Mouse (Mus musculus): ENCODE measurements around the gene Sept14.
"Not testable (repeated sequence)": the region's sequence is repeated elsewhere in the genome, so short reads cannot be mapped to it uniquely, and the experiment has no call there.

Sept14 gene

DNA sequence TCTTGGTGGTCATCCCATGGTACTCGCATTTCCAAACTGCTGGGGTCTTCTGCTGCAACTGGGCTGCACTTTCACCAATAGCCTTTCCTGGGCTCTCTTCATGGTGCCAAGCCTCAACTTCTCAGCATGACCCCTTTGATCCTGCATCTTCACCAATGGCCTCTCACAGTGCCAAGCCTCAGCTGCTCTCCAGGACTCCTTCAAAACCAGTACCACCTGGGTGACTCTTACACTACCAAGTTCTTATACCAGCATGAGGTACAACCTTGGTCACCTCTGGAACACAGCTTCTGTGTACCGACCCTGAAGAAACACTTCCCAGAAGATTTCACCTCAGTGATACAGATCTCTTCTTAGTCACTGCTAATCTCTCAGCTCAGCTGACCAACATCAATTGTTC lies at the start of gene Sept14:
Sept14 (minus strand) TSS at position 101 of the 400 bp plus-strand sequence.
- DNase-seq = no peak

DNA sequence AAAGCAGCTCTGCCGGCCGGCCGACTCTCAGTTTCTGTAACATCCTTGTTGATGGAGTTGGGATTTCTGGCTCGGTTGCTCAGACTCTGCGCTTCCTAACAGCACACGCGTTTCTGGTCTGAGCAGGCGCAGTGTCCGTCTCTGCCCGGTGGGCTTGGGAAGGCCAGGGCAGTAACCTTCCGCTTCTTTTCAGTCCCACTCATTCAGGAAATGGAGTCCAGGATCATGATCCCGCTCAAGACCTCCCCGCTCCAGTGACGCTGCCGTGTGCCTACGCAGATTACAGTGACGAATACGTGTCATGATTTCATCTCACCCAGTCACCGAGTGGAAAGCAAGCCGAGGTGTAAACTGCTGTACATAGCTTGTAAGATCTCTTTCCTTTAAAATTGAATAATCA lies 48.6 kb upstream of the Sept14 start:
- no peak for DNase-seq

DNA sequence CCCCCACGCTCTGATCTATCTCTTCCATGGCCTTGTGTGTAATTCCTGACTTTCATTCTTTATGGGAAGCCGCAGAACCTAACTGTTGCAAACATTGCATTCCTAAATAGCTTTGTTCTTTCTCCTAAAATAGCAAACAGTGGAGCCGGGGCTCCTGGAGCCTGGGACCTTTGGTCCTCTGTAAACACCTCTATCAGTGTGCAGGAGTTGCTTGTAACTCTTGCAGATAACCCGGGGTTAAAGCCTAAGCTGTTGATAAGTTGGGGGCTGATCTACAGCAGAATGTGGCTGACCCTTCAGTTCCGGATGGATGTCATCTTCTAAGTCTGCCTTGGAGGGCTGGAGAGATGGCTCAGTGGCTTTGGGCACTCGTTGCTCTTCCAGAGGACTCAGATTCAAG lies 35.7 kb upstream of the Sept14 start:
- DNase-seq = no peak

DNA sequence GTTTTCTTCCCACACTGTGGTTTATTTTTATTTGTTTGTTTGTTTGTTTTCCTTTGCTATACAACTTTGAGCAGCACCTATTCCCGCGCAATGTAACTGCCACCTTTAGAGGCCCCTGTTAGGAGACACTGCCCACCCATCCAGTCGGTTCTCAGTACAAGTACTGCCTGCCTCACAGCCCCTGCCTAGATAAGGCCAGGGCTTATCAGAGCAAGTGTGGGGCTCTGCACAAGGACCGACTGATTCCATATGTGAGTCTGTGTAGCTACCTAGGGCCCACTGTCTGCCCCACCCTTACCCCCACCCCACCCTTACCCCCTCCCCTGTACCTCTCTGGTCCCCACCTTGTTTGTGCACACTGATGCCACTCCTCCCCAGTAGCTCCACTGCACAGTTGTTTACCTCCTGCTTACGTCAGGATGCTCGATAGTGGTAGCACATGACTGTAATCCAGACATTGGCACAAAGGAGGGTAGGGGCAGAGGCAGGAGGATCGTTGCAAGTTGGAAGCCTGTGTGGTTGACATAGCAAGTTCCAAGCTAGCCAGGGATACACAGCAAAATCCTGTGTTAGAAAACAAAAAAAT lies 34.7 kb upstream of the Sept14 start:
- DNase-seq = no peak

DNA sequence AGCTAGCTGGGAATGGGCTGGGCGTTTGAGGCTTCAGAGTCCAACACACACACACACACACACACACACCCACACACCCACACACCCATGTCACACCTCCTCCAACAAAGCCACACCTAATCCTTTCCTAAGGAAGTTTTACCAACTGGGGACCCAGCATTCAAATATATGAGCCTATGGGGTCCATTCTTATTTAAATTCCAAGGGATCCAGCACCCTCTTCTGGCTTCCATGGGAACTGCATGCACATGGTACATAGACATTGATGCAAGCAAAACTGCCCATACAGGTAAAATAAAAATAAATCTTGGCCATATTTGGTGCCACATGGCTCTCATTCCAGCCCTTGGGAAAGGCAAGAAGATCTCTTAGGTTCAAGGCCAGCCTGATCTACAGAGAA lies 32.7 kb upstream of the Sept14 start:
- peak; percentile 38 to 76 for DNase-seq

DNA sequence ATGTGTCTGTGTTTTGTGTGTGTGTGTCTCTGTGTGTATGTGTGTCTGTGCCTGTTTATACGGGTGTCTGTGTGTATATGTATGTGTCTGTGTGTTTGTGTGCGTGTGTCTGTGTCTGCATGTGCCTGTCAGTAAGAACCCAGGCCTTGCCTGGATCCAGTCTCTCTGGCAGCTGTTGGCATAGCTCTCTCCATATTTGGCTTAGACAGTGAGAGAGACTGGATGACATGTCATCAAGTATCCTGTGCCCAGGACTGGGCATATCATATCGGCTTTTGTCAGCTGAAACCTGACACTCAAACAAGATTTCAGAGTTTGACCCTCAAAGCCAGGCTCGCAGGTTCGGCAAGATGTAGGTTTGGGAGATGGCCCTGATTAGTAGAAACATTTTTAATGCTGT lies 22.7 kb upstream of the Sept14 start:
- DNase-seq = no peak

DNA sequence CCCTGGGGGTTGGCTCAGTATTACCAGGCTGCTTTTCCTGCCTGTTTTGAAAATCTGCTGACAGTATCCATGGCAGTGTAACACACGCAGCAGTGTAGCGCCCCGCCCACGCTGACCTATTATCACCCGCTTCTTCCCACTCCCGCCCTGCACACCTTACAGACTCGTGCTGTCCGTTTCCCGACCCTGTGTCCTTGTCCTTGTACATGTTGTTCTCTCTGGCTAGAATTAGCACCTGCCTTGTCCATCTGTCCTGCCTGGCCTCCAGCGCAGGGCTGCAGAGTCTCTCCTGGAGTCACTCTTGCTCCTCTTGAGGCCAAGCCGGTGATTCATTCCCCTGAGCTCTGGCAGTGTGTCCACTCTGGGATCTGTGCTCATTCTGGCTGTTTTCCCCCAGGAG lies 22.0 kb upstream of the Sept14 start:
- peak; percentile 63 to 66 for DNase-seq

DNA sequence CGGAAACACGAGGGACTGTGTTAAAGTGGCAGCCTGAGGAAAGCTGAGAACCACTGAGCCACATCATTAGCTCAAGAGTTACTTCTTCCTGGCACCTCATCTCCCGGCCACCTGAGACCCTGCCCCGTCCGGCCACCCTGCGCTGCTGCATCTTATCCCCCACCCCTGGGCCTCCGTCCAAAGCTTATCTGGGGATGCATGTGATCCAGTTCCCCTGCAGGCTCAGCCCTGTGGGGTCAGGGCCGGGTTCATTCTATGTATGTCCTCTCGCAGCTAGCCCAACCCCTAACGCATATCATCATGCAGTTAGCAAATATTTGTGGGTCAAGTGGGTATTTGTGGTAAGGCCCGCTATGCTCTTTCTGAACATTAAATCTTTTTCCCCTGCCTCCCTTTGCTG lies 21.0 kb upstream of the Sept14 start:
- no peak for DNase-seq

DNA sequence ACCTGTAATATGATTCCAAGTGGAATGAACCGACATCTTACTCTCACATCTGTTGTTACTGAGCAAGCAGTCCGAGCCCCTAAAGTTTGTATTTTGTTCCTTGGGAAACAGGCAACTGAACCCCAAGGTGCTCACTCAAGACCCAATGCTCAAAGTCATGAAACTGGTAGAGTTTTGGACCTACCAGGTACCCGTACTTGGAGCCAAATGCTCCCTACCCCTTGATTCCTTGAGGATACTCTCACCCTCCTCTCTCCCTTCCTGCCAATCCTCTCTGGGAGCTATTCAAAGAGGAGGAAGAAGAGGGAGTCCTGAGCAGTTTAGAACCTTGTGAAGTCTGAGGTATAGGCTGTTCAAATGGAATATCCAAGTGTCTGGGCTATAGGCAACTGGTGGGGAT lies 18.5 kb upstream of the Sept14 start:
- peak in 1 of 2 experiments; percentile 22 for DNase-seq

DNA sequence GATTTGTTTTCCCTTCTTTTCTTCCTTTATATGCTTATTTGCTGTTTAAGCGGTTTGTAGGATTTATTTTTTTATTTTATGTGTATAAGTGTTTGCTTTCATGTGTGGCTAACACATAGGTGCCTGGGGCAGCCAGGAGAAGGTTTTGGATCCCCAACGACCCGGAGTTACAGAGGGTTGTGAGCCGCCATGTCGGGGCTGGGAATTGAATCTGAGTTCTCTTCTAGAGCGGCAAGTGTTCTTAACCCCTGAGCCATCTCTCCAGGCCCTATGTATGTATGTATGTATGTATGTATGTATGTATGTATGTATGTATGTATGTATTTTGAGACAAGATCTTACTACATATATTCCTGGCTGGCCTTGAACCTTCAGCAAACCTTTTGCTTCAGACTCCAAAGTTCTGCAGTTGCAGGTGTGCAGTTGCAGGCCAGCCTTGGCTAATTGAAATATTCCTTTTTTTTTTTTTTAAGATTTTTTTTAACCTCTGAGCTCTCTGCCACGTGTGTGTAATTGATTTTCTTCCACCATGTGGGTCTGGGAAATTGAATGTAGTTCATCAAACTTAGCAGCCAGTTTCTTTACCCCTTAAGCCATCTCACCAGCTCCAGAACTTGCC lies 17.6 kb upstream of the Sept14 start:
- peak in 1 of 2 experiments; percentile 40 for DNase-seq

DNA sequence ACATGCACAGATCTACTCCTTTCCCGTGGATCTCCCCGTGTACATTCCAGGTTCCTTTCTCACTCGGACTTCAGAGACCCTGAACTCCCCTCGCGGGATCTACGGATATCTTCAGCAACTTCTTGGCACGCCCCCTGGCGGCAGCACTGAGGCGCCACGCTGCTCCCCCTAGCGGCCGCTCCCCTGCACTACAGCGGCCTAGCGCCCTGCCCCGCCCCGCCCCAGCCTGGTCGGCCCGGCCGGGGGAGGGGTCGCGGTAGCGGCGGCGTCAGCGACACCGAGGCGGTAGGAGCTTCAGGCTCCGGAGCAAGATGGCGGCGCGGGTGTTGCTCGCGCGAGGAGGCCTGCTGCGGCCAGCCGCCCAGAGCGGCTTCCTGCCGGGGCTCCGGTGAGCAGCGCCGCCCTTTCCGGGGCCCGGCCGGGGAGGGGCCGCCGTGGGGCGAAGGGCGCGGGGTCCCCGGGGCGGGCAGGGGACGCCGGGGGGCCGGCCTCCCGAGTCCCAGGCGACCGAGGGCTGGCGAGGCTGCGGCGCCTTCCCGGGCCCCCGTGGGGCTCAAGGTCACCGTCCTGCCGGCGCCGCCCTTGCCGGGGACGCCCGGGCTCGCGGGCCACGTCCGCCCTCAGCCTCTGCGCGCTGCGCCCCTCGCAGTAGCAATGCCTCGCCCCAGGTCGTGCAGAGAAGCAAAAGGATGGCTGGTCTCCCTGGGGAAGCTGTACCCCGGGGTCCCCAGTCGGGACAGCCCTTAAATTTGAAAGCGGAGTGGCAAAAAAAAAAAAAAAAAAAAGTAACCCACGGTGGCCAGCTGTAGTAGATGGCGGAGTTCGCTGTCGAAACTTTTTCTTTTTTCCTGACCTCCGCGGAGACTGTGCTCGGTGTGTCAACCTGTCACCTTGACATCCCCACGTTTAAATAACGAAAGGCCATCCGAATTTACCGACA lies 16.8 kb upstream of the Sept14 start, which contains the start of gene Nipsnap2:
Nipsnap2 (plus strand) TSS at position 230 of the 940 bp plus-strand sequence.
- DNase-seq = peak; percentile 91 to 95

DNA sequence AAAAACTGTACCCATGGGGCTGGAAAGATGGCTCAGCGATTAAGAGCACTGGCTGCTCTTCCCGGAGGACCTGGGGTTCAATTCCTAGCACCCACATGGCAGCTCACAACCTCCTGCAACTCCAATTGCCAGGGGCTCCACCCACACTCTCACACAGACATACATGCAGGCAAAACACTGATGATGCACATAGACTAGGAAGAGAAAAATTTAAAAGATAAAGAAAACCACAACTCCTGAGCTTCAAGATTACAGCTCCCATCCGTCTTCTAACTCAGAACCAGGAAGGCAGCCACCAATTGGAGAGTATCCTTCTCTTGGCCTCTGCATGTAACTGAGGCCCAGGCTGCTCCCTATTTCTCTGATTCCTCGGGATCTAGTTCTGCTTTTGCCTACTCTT lies 16.0 kb upstream of the Sept14 start:
- no peak for DNase-seq

DNA sequence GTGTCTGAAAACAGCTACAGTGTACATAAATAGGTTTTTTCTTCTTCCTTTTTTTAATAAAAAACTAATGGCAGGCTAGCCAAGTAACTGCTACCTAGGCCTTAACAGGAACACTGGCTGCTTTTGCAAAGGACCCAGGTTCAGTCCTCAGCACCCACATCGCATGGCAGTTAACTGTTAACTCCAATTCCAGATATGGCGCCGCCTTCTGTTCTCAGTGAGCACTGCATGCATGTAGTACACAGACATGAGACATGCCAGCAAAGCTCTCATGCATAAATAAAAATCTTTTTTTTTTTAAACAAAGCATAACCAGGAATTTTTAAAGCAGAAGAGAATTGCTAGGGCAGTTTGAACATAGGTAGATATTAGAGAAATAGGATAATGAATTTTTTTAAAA lies 11.9 kb upstream of the Sept14 start:
- DNase-seq = peak in 1 of 2 experiments; percentile 27

DNA sequence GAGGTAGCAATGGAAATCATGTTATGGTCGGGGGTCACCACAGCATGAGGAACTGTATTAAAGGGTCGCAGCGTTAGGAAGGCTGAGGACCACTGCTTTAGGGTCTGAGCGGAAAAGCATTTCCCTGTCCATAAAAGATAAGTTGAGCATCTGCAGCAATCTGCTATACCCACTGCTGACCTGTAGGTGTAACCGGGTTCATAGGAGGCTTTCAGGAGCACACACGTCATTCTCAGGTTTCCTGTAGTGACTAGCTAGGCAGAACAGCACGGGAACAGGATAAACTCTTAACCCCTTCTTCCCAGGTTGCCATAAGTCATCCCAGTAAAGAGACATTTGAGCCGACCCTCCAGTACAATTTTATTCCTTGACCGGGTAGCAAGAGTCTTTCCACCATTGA lies 8.7 kb upstream of the Sept14 start:
- no peak for DNase-seq

DNA sequence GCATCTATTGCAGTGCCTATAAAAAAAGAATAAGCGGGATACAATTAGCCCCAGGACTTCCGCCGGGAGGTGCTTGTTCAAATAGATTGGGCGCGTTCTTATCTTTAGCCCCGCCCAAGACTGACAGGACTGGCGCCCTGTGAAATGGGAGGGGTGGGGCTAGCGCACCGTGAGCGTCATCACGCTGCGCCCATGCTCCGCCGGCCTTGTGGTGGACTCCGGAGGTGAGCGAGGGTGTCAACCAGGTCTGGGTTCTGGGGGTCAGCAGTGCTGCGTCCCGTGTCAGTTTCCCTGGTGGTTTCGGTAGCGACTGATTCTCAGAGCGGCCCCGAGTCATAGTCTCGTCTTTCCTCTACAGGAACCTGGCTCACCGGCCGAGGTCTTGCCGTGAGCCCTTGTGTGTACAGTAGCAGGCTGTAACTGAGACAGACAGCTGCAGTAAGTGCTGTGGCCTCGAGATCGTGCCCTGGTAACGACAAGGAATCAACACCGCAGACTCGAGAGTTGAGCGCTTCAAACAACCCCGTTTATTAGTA lies 7.1 kb upstream of the Sept14 start, which contains the start of gene Mrps17:
Mrps17 (plus strand) TSS at position 172 of the 536 bp plus-strand sequence.
- DNase-seq = peak; percentile 96 to 97

DNA sequence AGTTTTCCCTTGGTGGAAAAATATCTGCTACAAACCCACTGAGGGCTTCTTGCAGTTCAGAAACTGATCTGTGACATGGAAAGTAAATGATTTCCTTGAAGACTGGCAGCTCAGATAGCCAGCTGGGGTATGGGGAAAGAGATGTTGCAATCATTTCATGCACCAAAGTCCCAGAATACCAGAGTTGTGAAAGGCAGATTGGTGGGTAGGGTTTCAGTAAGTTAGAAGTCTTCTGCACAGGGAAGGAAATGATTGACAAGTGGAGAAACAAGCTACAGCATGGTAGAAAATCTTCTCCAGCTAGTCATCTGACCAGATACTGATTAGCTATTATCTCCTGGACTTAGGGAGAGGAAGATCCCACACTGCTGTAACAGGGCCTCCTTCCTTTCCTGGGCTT lies 4.9 kb downstream of the Sept14 start:
- DNase-seq = peak in 1 of 2 experiments; percentile 40

DNA sequence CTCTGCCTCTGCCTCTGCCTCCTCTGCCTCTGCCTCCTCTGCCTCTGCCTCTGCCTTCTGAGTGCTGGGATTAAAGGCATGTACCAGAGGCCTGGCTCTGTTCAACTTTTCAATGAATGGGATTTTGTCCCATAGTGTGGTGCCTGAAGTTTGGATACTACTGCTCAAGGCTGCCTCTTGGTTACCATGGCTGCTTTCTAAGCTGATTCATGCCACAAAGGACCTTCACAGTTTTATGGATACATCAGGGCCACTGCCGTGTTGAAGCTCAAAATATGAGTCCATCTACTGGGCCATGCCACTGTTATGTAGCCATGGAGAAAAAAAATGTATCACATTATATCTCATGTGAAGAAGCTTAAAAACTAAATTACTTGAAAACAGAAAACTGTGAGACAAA lies 6.6 kb downstream of the Sept14 start:
- no peak for DNase-seq

DNA sequence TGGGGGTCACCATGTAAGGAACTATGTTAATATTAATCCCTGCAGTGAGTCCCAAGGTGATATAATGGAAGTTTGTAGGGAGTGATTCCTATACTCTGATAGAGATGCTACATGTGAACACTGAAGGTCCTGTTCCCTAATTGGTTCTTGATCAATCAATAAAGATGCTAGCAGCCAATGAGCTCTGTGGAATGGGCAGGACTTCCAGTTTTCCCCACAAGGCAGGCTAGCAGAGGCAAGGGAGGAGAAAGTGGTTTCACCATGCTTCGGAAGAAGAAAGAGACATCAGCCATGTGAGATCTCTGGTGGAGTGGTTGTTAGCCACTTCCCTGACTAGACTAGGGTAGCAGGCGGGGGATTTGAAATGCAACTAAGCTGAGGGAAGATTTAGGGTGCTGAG lies 7.8 kb downstream of the Sept14 start:
- no peak for DNase-seq

DNA sequence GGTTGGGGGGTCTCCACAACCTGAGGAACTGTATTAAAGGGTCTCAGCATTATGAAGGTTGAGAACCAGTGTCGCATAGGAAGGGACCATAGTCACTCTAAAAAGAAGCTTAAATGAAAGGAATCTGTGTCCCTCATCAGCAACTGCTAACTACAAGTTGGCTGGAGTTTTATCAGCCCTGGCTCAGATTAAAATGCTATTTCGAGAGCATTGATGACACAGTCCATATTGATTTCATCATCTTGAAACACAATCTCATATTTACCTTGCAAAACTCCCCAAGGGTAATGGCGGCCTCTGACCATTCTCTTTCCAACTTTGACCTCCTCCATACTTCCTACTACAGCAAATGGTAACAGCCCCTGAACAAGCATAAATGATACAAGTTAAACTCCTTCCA lies 17.8 kb downstream of the Sept14 start:
- DNase-seq = no peak

DNA sequence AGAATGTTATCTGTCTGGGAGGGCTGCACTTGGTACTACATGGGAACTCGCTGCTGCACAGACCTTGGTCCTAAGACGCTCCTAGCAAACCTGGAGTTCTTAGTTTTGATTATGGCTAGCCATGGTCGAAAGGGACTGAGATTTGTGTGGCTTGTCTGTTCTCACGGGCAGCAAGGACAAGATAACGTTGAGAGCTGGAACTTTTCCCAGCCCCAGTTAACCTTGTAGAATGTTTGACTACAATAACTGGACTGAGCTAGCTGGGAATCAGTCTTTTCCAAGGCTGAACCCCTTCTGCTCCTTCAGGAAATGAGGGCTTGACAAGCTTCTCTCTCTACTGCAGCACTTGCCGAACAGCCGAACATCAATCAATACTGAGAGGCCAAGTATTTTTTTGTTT lies 20.7 kb downstream of the Sept14 start:
- DNase-seq = peak; percentile 39

DNA sequence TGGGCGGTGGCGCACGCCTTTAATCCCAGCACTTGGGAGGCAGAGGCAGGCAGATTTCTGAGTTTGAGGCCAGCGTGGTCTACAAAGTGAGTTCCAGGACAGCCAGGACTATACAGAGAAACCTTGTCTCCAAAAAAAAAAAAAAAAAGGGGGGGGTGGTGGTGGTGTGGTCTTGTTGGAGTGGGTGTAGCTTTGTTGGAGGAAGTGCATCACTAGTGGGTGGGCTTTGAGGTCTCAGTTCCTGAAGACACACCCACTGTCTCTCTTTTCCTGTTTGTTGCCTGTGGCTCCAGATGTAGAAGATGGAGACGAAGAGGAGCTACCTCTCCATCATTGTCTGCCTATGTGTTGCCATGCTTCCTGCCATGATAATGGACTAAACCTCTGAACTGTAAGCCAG lies 23.2 kb downstream of the Sept14 start:
- DNase-seq = not testable (repeated sequence)

DNA sequence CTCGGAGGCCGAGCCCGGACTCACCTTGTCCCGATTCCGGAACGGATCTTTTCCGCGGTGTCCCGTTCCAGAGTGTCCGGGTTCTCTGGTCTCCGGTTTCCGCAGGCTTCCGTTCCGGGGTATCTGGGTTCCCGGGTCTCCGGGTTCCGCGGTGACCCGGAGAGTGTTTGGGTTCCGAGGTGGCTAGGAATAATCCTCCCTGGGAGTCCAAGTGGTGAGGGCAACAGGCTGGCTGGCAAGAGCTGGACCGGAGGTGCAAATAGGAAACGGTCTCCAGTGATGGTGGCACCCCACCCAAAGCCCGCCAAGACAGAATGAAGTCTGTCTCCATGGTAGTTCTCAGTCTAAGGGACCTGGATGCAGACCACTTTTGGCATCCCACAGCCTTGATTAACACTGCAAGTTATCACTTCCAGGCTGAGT lies 38.3 kb downstream of the Sept14 start, which contains the start of gene Zfp11:
Zfp11 (minus strand) TSS at position 64 of the 423 bp plus-strand sequence.
- DNase-seq = peak; percentile 78 to 90

DNA sequence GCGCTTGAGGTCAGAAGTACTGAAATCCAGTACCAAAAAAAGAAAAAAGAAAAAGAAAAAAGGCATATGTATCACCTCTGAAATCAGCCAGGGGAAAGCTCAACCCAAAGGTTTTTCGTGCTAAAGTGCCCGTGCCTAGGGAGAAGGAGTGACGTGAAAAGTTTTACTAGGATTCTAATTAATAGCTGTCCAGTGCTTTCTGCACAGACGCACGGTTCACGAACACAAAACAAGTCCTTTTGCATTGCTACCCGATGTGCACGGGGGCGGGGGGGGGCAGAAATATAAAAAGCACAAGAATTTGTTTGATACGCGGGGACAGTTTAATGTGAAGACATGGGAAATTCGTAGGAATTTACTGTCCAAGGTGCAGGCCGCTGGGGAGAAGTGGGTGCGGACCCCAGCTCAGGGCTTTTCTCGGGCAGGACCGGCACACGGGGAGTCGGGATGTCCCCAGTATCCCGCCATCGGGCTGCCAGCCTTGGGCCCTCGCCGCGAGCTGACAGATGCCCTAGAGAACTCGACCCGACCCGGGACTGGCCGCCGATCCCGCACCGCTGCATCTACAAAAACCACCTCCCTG lies 38.8 kb downstream of the Sept14 start:
- peak in 1 of 2 experiments; percentile 3 for DNase-seq

Measured in kidney, postnatal 36 days (tissue).